Mouse (Mus musculus) bone marrow macrophage, adult 2 months (primary cell): ENCODE measurements at regions not wholly inside any gene's neighbourhood (a gene's known extent, or its start where the extent isn't known, plus 50 kb on each side); places are given as distances from the start of the nearest gene placed in this dataset.

Experiments used
- CTCF ChIP-seq: IDR thresholded peaks from 2 replicates; pipeline ENCODE4 v1.5.1; 2012; ENCODE audit warnings: low read depth, mild to moderate bottlenecking, low read length, moderate library complexity
- POLR2A ChIP-seq: IDR thresholded peaks from 2 replicates; pipeline ENCODE4 v1.6.1; 2012; ENCODE audit warnings: mild to moderate bottlenecking, low read depth, low read length, borderline replicate concordance

GRCm38 (mm10) chr5:97685443-97685842, 228.6 kb upstream of the Gk2 start:
- TF ChIP-seq CTCF (no peak), POLR2A (no peak)
